Mouse (Mus musculus) heart, embryonic 12.5 days (tissue): Measurements from ENCODE around the gene Paqr3. TPM values are rescaled to one million over a fixed set of nuclear protein-coding genes. Genes with fewer than 3 reads are reported as not detected.
A peak's percentile ranks its signal among the peaks of the same experiment; 100 is the strongest.

Source experiments
- ATAC-seq: fragments of 200-750 bp; cut with Nextera tagmentation; 2 replicates; pipeline ENCODE4 v1.8.0; 2017; ENCODE audit warnings: moderate TSS enrichment, moderate library complexity; ENCODE audit not compliant: insufficient number of reproducible peaks, low FRiP score
- H3K27ac ChIP-seq: fragments of 300-500 bp; sonication (generic); 2 replicates; pipeline ENCODE4 v1.5.1; 2016; ENCODE audit warnings: mild to moderate bottlenecking, moderate library complexity; ENCODE audit not compliant: poor library complexity, severe bottlenecking
- H3K27me3 ChIP-seq: fragments of 300-500 bp; sonication (generic); replicated peaks from 2 replicates; pipeline ENCODE4 v1.6.1; 2016; ENCODE audit warnings: mild to moderate bottlenecking, moderate library complexity
- H3K36me3 ChIP-seq: fragments of 300-500 bp; sonication (generic); 2 replicates; pipeline ENCODE4 v1.6.1; 2016; ENCODE audit warnings: mild to moderate bottlenecking, moderate library complexity
- H3K4me1 ChIP-seq: fragments of 300-500 bp; sonication (generic); replicated peaks from 2 replicates; pipeline ENCODE4 v1.6.1; 2016; ENCODE audit warnings: mild to moderate bottlenecking
- H3K4me2 ChIP-seq: fragments of 300-500 bp; sonication (generic); 2 replicates; pipeline ENCODE4 v1.6.1; 2016; ENCODE audit warnings: mild to moderate bottlenecking, moderate library complexity
- H3K4me3 ChIP-seq: fragments of 300-500 bp; sonication (generic); 2 replicates; pipeline ENCODE4 v1.5.1; 2016; ENCODE audit warnings: mild to moderate bottlenecking
- H3K9ac ChIP-seq: fragments of 300-500 bp; sonication (generic); 2 replicates; pipeline ENCODE4 v1.6.1; 2016; ENCODE audit warnings: mild to moderate bottlenecking, moderate library complexity
- H3K9me3 ChIP-seq: fragments of 300-500 bp; sonication (generic); replicated peaks from 2 replicates; pipeline ENCODE4 v1.6.1; 2016; ENCODE audit warnings: mild to moderate bottlenecking, moderate library complexity
- WGBS: fragments of 180-500 bp; shearing (Covaris S2); methylation state at CpG from one replicate; pipeline ENCODE4 v1.1.7; 2016; 5-methylcytosine and 5-hydroxymethylcytosine counted together
- polyA plus RNA-seq: library from polyadenylated mRNA; unstranded; fragments of >200 nt; fragmentation: Nextera tagmentation; extraction: Ambion mirVana; gene quantifications from 2 replicates; pipeline ENCODE4 v1.2.1, GENCODE M21; 2016

Gene Paqr3
- 1.9 and 2.5 TPM in 2 replicates for polyA plus RNA-seq

GRCm38 (mm10) chr5:97111207-97111910 is at the start of gene Paqr3:
Gene Paqr3, minus strand, starts transcription at chr5:97111596.
- peak; percentile 99 for ATAC-seq
- Histone ChIP-seq H3K4me1 (peaks cover 6% of the 10 kb centered on the region), H3K4me3 (peak within 1 kb of the TSS; percentile 68), H3K4me2 (peak within 1 kb of the TSS; percentile 90), H3K27me3 (0 out of 2 replicates have a peak, but pooled peaks cover 5% of the 10 kb centered on the region), H3K9me3 (no peaks in the 10 kb centered on the region), H3K27ac (peak within 1 kb of the TSS; percentile 41; the same call in 1 of the 2 replicates), H3K9ac (peak within 1 kb of the TSS; percentile 76), H3K36me3 (no peaks in the 10 kb centered on the region)
- WGBS: under 1% methylated on average over 54 of the region's 62 CpGs

- H3K4me2 ChIP-seq: no peak overlapping the region
- H3K36me3 ChIP-seq: no peaks in the 10 kb centered on the region
- no peak overlapping the region for H3K27ac ChIP-seq
- H3K9ac ChIP-seq: no peak overlapping the region
- no peak overlapping the region for H3K4me3 ChIP-seq
- H3K9me3 ChIP-seq: no peaks in the 10 kb centered on the region
- ATAC-seq: no peak
- no peaks in the 10 kb centered on the region for H3K4me1 ChIP-seq
- H3K27me3 ChIP-seq: no peaks in the 10 kb centered on the region
- WGBS: 34% methylated on average over 1 of the region's 1 CpGs
Observed at GRCm38 (mm10) chr5:97154688-97155087, 43.3 kb upstream of the Paqr3 start.

- ATAC-seq: no peak
- Histone ChIP-seq H3K36me3 (no peaks in the 10 kb centered on the region), H3K4me3 (no peak overlapping the region), H3K27me3 (no peaks in the 10 kb centered on the region), H3K4me1 (no peaks in the 10 kb centered on the region), H3K9ac (no peak overlapping the region), H3K9me3 (no peaks in the 10 kb centered on the region), H3K4me2 (no peak overlapping the region), H3K27ac (no peak overlapping the region)
- WGBS: 82% methylated on average over 2 of the region's 2 CpGs
Observed at GRCm38 (mm10) chr5:97135331-97135730, 23.9 kb upstream of the Paqr3 start.

GRCm38 (mm10) chr5:97129589-97129988 is 18.2 kb upstream of the Paqr3 start:
- H3K9ac ChIP-seq: no peak overlapping the region
- H3K4me1 ChIP-seq: no peaks in the 10 kb centered on the region
- H3K36me3 ChIP-seq: no peaks in the 10 kb centered on the region
- no peak overlapping the region for H3K4me3 ChIP-seq
- H3K27ac ChIP-seq: no peak overlapping the region
- WGBS: 93% methylated on average over 2 of the region's 2 CpGs
- 0 out of 2 replicates have a peak, but pooled peaks cover 5% of the 10 kb centered on the region for H3K27me3 ChIP-seq
- ATAC-seq: no peak
- H3K9me3 ChIP-seq: no peaks in the 10 kb centered on the region
- H3K4me2 ChIP-seq: no peak overlapping the region

- no peaks in the 10 kb centered on the region for H3K9me3 ChIP-seq
- ATAC-seq: no peak
- H3K9ac ChIP-seq: no peak overlapping the region
- H3K36me3 ChIP-seq: no peaks in the 10 kb centered on the region
- no peak overlapping the region for H3K27ac ChIP-seq
- H3K4me3 ChIP-seq: no peak overlapping the region
- H3K4me2 ChIP-seq: 0 out of 2 replicates have a peak overlapping the region, but pooled peaks have one; percentile 21
- 49% methylated on average over 21 of the region's 21 CpGs for WGBS
- H3K4me1 ChIP-seq: no peaks in the 10 kb centered on the region
- 0 out of 2 replicates have a peak, but pooled peaks cover 5% of the 10 kb centered on the region for H3K27me3 ChIP-seq
Observed at GRCm38 (mm10) chr5:97128242-97129226, 17.1 kb upstream of the Paqr3 start.

- 78% methylated on average over 6 of the region's 6 CpGs for WGBS
- no peaks in the 10 kb centered on the region for H3K9me3 ChIP-seq
- no peak overlapping the region for H3K4me3 ChIP-seq
- no peak overlapping the region for H3K9ac ChIP-seq
- H3K27me3 ChIP-seq: 0 out of 2 replicates have a peak, but pooled peaks cover 5% of the 10 kb centered on the region
- ATAC-seq: no peak
- no peak overlapping the region for H3K27ac ChIP-seq
- H3K4me1 ChIP-seq: no peaks in the 10 kb centered on the region
- no peak overlapping the region for H3K4me2 ChIP-seq
- H3K36me3 ChIP-seq: no peaks in the 10 kb centered on the region
Observed at GRCm38 (mm10) chr5:97127284-97127683, 15.9 kb upstream of the Paqr3 start.

- no peak overlapping the region for H3K27ac ChIP-seq
- no peak overlapping the region for H3K4me3 ChIP-seq
- H3K4me1 ChIP-seq: no peaks in the 10 kb centered on the region
- 0 out of 2 replicates have a peak, but pooled peaks cover 5% of the 10 kb centered on the region for H3K27me3 ChIP-seq
- no peak for ATAC-seq
- H3K4me2 ChIP-seq: no peak overlapping the region
- WGBS: 13% methylated on average over 4 of the region's 4 CpGs
- no peaks in the 10 kb centered on the region for H3K36me3 ChIP-seq
- H3K9me3 ChIP-seq: no peaks in the 10 kb centered on the region
- no peak overlapping the region for H3K9ac ChIP-seq
Observed at GRCm38 (mm10) chr5:97126005-97126404, 14.6 kb upstream of the Paqr3 start.

- Histone ChIP-seq H3K9ac (no peak overlapping the region), H3K4me2 (no peak overlapping the region), H3K27me3 (0 out of 2 replicates have a peak, but pooled peaks cover 5% of the 10 kb centered on the region), H3K4me1 (no peaks in the 10 kb centered on the region), H3K4me3 (no peak overlapping the region), H3K36me3 (no peaks in the 10 kb centered on the region), H3K9me3 (no peaks in the 10 kb centered on the region), H3K27ac (no peak overlapping the region)
- ATAC-seq: no peak
- 65% methylated on average over 10 of the region's 10 CpGs for WGBS
Observed at GRCm38 (mm10) chr5:97125459-97125970, 14.1 kb upstream of the Paqr3 start.

- 71% methylated on average over 12 of the region's 12 CpGs for WGBS
- Histone ChIP-seq H3K9me3 (no peaks in the 10 kb centered on the region), H3K4me3 (no peak overlapping the region), H3K27ac (no peak overlapping the region), H3K9ac (no peak overlapping the region), H3K27me3 (0 out of 2 replicates have a peak, but pooled peaks cover 5% of the 10 kb centered on the region), H3K4me1 (no peaks in the 10 kb centered on the region), H3K4me2 (no peak overlapping the region), H3K36me3 (no peaks in the 10 kb centered on the region)
- ATAC-seq: no peak
Observed at GRCm38 (mm10) chr5:97124977-97125376, 13.6 kb upstream of the Paqr3 start.

GRCm38 (mm10) chr5:97110697-97111096 is 699 bp downstream of the Paqr3 start:
- no peak overlapping the region for H3K27ac ChIP-seq
- peak overlapping the region; percentile 68 for H3K4me3 ChIP-seq

More at GRCm38 (mm10) chr5:97110697-97111096, 699 bp downstream of the Paqr3 start:
- Histone ChIP-seq H3K9me3 (no peaks in the 10 kb centered on the region), H3K27me3 (0 out of 2 replicates have a peak, but pooled peaks cover 5% of the 10 kb centered on the region), H3K9ac (peak overlapping the region; percentile 76), H3K4me1 (peaks cover 6% of the 10 kb centered on the region), H3K36me3 (no peaks in the 10 kb centered on the region), H3K4me2 (peak overlapping the region; percentile 90)
- no peak for ATAC-seq
- 26% methylated on average over 5 of the region's 5 CpGs for WGBS
